Mouse (Mus musculus): Measurements from ENCODE around the gene Hspd1. TPM values are rescaled to one million over a fixed set of nuclear protein-coding genes. Genes with fewer than 3 reads are reported as not detected.

Hspd1 gene
- total RNA-seq, 2 experiments from 2014 or later: 172 TPM

DNA sequence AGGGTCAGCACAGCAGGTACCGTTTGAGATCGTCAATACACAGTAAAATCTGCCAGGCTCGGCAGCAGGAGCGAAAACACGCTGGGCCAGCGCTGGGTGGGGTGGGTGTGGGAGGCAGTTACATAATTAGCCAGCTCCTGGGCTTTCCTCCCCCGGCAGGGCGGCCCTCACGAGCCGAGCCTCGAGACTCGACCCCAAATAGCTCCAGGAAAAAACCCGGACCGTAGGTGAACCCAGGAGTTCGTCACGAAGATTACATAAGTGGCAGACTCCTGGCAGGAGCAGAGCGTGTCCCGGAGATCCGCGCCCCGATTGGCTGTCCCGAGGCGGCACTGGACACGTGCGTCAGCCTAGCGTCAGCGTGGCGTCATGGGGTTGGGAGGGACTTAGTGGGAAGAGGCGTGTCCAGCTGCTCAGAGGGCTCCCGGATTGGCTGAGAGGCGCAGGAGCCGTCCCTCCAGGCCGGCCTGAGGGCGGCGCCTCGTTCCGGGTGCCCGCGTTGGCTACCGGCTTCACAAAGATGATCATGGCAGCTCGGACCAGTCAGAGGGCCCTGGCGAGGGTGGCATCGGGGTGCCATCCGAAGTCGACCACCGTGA is 35.6 kb downstream of the Hspd1 start, which contains the start of gene Coq10b:
TSS of gene Coq10b (plus strand) at position 416 of the 599 bp plus-strand sequence.
- peak; percentile 99 for DNase-seq (ENCODE audit: low spot score in 2 of 2)
- intact Hi-C loops (cut with DNase I): loop anchor here (2.0 kb wide), 2 partner anchors 26 to 78 kb away; partner anchors contain the start of genes Mob4 and Sf3b1

DNA sequence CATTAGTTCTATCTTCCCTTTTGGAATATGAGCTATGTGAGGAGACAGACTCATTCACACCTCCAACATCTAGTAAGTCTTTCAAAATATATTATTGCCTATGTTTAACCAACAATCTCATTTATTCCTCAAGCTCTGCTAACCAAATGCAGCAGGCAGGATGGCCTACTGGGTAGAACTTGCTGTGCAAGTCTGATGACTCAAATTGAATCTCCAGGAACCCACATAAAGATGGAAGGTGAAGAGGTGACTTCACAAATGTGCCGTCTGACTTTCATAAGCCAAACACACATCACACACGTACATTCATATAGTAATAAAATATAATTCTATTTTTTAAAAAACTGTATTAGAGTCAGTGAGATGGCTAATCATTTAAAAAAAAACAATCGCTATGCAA is 36.4 kb downstream of the Hspd1 start:
- no peak for DNase-seq (ENCODE audit: low spot score in 2 of 2)
- intact Hi-C loops (cut with DNase I): loop anchor here (2.0 kb wide), 2 partner anchors 25 to 79 kb away; partner anchors contain the start of genes Mob4 and Sf3b1

DNA sequence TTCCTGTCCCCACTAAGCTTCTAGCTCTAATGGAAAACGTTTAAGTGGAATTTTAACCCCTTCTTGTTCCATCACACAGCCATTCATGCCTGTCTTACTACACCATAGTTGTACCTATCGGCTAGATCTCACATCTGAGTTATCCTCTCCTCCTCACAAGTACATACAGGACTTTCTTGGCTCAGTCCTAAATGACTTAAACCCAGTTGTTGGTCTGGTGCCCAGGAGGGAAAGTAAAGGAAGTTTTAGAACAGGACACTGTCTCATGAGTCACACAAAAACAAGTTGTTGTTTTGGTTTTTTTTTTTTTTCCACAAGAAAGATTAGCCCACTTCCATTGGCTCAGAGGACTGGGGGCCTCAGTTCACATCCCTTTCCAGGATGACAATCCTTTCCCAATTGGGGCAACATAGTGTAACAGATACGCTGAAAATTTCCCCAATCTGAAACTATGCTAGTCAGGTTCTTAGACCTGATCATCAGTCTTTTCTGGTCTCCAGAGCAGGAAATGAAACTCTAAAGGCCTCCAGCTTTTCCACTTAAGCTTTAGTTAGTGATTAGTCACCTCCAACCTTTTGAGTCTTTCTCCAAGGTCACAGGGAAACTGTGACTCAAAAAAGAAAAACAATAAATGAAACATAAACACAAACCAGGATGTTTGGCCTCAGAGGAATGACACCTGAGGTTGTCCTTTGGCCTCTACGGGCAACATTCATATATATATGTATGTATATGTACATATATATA is 39.0 kb downstream of the Hspd1 start:
- intact Hi-C loops (cut with DNase I): no loop called here
- no peak for DNase-seq (ENCODE audit: low spot score in 2 of 2)

DNA sequence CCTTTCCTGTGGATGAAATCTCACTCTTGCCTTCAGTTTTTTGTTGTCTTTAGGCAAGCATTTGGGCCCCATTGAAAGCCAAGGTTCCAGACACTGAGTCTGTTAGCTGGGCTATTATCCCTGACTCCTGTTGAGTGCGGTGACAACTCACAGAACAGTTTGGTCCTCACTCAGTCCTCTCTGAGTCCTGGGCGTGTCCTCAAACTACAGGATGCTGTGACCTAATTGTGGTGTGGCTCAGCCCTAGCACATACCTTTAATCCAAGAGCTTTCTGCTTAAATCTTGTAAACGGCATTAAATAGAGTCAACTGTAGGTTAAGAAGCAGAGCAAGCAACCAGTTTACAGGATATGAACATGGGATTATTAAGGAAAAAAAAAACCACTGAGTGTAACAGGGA is 44.9 kb downstream of the Hspd1 start:
- intact Hi-C loops (cut with DNase I): no loop called here

DNA sequence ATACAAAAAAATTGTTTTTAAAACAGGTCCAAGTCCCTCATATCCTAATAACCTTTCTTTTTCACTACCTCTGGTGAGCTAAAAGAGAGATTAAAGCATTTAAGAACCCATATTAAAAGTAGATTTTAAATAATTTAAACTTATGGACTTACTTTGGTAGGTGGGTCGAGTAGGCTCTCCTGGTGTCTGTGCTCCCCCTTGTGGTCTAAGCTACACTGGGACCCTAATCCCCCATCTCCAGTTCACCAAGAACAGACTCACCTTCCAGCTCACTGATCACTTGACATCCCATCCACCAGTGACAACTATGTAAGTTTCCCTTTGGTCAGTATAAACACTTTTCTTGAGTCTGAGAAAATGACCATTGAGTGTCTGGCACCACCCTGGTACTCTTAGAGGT is 45.8 kb downstream of the Hspd1 start:
- DNase-seq (ENCODE audit: low spot score in 2 of 2): no peak
- intact Hi-C loops (cut with DNase I): no loop called here

More for the DNA sequence above, 44.9 kb downstream of the Hspd1 start:
- DNase-seq (ENCODE audit: low spot score in 2 of 2): no peak

DNA sequence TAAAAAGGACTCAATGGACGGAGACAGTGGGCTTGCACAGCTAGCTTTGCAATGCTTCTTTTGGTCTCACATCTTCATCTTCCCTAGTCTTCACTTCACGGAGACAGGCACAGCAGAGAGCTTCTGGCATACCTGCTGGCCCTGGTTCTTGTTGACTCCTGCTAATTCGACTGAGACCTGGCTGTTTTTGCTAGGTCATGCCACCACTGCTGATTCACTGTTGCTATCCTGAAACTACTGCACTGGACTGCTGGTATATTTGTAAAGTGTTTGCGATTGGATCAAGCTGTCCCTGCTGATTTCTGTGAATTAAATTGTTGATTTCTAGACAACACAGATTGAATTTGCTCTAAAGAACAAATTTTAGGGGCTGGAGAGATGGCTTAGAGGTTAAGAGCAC is 46.4 kb downstream of the Hspd1 start:
- no peak for DNase-seq (ENCODE audit: low spot score in 2 of 2)
- intact Hi-C loops (cut with DNase I): no loop called here

DNA sequence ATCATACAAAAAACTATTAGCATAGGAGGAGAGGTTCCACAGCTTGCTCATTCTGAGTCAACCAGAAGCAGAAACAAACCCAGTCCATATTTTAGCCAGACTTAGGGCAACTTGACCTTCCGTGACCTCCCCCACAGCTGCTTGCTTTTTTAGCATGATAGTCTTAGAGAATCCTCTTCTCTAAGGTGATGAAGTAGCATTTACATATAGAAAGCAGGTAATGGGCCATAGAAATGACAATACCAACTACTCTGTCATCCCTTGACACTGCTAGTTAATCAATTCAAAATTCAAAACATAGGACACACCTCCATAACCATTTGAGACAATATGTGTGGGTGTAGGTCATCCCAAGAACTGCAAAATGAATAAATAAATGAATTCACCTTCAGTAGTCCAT is 48.1 kb downstream of the Hspd1 start:
- intact Hi-C loops (cut with DNase I): no loop called here
- no peak for DNase-seq (ENCODE audit: low spot score in 2 of 2)

DNA sequence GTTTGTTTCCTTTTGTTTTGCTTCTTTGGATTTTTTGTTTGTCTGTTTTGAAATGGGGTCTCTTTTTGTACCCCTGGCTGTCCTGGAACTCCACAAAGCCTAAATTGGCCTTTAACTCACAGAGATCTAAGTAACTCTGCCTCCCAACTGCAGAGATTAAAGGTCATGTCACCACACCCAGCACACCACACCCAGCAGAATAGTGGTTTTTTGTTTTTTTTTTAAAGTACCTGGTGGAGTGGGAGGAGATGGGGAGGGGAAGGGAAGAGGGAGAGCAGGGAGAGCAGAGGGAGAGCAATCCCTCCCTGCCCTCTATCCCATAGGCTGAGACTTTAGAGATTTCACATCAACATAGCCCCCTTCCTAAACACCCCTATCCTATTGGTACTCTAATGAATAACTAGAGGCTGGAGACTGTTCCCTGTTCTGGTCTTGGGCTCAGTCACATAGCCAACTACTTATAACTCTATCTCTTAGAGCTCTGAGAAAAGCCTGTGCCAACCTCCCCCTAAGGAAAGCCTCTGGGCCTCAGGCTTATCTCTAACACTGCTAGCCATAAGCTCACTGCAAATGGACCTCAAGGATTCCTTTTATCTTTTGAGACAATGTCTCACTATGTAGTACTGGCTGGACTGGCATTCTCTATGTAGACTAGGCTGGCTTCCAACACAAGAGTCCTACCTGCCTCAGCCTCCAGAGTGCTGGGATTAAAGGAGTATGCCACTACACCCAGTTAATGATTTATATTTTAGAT is 56.8 kb downstream of the Hspd1 start:
- intact Hi-C loops (cut with DNase I): no loop called here
- DNase-seq (ENCODE audit: low spot score in 2 of 2): no peak

DNA sequence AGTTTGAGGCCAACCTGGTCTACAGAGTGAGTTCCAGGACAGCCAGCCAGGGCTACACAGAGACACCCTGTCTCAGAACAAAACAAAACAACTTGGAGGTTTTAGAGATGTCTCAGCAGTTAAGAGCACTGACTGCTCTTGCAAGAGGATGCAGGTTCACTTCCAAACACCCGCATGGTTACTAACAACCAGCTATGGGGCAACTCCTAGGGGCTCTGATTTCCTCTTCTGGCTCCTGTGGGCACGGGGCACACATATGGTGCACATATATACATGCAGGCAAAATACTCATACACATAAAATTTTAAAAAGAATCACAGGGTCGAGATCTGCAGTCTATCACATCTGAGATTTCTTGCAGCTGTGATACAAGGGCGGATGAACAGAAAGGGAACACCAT is 58.6 kb downstream of the Hspd1 start:
- intact Hi-C loops (cut with DNase I): no loop called here
- no peak for DNase-seq (ENCODE audit: low spot score in 2 of 2)

DNA sequence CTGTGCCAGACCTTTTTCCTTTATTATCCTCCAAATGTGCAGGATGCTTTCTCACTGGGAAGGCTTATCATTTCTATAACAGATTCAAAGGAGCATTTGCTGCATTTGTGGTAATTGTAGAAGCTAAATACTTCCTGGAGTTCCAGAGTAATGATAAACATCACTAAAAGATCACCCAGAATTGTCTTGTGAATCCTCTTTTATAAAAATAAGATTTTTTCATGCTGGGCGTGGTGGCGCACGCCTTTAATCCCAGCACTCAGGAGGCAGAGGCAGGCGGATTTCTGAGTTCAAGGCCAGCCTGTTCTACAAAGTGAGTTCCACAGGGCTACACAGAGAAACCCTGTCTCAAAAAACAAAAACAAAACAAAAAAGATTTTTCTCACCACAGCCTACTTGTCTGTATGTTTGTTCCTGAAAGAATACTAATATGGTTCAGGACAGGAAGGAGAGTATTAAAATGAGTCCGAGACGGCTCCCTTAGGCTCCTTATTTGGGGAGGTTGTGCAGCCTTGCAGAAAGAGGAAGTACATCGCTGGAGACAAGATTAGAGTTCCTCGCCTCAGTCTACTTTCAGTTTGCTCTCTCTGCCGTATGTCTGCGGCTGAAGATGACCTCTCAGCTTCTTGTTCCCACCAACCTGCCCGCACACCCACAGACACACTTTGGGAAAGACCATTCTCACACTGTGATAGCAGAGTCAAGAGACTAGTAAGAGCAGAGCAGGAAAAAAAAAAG is 59.4 kb downstream of the Hspd1 start:
- intact Hi-C loops (cut with DNase I): no loop called here

DNA sequence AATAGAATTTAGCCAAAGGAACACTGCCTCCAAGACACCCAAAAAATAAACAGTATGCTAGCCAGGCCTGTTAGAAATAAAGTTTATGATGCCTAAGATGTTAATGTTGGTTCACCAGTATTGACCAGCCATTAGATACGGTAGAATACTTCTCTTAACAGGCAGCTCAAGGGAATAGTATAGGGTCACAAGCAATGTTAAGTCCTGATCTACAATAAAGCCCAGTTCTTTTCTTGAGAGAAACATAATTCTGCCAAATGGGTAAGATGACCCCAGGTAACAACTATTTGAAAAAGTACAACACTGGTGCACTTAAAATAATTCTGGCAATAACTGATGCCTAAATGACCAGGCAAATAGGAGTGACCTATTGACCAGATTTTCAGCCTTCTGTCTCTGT is 60.1 kb downstream of the Hspd1 start:
- intact Hi-C loops (cut with DNase I): loop anchor here (2.0 kb wide), 1 partner anchor 25 kb away; the partner anchor contains the start of gene Coq10b
- DNase-seq (ENCODE audit: low spot score in 2 of 2): no peak

More for the DNA sequence above, 59.4 kb downstream of the Hspd1 start:
- DNase-seq (ENCODE audit: low spot score in 2 of 2): peak in 1 of 2 experiments; percentile 10

Other genes with a start within 250 kb of the Hspd1 start
- 10 to 100 TPM; 20.6 to 22.8 TPM for gene Ankrd44, start 161.9 kb downstream of the Hspd1 start, total RNA-seq (2021)
- gene Sf3b1, start 60.8 kb downstream of the Hspd1 start, total RNA-seq (2021): 100 to 1,000 TPM; 144 to 154 TPM
- 10 to 100 TPM; 31.2 to 32.3 TPM for gene Coq10b, start 35.5 kb downstream of the Hspd1 start, total RNA-seq (2021)
- gene Hspe1, start 111 bp downstream of the Hspd1 start, total RNA-seq (2021): 10 to 100 TPM; 83.8 to 91.0 TPM
- gene Mob4, start 43.0 kb upstream of the Hspd1 start, total RNA-seq (2021): 10 to 100 TPM; 62.8 to 67.1 TPM
- 10 to 100 TPM; 18.5 to 19.5 TPM for gene Rftn2, start 138.5 kb upstream of the Hspd1 start, total RNA-seq (2021)
- 10 to 100 TPM; 10.6 to 11.5 TPM for gene Mars2, start 148.9 kb upstream of the Hspd1 start, total RNA-seq (2021)